Mouse (Mus musculus) CH12F3 (cell line): ENCODE results near the gene Olfml1.

Experiments
- in situ Hi-C: fragments of 300-500 bp; cut with MboI; formaldehyde crosslinking; loops from 2 replicates; pipeline ENCODE4 v1.14.3; 2020; ENCODE audit warnings: low sequenced_read_pairs

The Olfml1 gene

DNA sequence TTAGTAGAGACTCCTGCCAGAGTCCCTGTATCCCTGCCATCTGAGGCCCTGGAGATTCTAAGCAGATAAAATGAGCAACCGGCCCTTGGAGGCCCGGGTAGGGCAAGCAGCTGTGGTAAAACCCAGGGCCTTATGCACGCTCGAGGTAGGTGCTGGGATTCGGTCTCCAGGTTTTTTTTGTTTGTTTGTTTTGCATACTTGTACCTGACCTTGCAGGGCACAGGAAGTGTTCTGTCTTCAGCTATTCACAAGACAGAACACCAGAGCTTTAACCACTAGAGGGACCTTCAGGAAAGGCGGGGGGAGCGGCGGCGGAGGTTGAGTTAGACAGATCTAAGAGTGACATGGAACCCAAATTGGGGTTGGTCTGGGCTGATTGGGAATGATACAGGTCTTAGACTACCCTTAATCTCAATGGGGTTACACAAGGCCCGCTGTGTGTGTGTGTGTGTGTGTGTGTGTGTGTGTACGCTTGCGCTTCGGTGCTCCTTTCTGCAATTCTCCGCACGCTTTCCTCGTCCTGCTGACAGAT lies 27.1 kb downstream of the Olfml1 start:
- in situ Hi-C loops: no loop called here

DNA sequence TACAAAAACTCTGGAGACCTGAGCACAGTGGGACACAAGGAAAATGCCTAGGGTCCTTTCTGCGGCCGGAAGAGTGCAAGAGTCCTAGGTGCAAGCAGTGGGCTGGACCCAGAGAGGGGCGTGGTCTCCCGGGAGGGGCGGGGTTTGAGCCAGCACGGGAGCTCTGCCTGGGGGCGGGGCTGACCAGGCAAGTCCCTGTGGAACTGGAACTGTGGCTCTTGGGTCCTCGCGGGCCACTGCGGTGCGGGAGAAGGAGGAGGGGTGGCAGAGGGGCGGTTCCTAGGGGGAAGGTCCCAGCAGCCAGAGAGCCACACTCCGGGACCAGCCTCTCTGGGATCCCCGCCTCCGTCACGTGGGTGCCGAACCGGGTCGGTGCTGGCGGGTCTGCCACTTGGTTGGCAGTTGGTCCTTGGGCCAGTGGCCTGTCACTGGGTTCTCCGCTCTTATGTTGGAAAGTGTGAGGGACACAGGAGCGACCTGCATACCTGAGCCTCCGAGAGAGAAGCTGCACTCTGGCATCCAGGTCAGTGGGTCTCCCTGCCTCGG lies 27.7 kb downstream of the Olfml1 start, which contains the start of gene Ppfibp2:
Ppfibp2 (plus strand) TSS at position 351 of the 546 bp plus-strand sequence.
- in situ Hi-C loops: no loop called here

DNA sequence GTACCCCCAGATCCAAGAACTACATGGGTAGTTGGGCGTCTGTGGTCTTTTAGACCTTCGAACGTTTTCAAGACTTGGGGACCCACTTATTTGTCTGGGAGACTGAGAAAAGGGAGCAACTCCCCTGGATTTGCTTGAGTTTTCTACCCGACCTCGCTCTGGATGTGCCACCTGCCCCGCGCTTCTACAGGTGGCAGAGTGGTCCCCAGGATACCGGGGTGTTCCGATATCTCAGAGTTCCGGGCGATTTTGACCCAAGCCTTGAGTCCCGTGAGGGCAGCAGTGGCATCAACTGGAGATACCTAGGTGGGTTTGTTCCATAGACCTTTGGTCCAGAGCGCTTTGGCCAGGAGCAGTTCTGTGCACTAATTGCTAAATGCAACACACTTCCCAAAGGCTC lies 28.2 kb downstream of the Olfml1 start:
- in situ Hi-C loops: no loop called here

DNA sequence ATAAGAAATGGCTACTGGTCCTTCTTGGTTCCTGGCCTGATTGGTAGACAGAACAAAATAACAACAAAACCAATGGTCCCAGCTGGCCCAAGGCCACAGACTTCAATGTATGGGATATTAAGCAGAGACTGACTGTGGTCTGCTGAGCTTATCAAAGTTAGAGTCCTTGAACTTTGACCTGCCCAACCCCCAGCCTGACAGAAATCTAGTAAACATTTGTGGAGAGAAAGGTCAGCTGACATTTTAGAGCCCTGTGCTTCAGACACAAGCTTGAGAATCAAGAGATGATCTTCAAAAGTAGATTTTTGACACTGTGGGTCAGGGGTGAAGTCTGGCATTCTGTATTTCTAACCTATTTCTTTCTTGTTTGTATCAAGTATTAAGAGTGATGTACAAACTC lies 29.5 kb downstream of the Olfml1 start:
- in situ Hi-C loops: no loop called here

DNA sequence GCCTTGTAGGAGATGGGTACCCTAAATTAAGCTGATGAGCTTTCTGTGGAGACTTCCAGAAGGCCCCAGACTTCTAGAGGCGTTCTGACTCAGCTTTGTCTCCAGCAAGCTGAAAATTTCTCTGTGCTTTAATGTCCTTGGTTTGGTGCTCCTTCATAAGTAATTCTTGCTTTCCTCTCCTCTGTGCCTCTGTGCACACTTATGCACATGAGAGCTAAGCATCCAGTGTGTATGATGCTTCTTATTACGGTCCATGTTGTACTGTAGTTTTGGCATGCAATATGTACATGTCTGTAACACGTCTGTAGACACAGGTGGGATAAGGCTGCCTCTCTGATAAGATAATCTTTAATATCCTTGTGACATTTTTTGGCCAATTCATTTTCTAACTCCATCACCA lies 30.7 kb downstream of the Olfml1 start:
- in situ Hi-C loops: no loop called here

DNA sequence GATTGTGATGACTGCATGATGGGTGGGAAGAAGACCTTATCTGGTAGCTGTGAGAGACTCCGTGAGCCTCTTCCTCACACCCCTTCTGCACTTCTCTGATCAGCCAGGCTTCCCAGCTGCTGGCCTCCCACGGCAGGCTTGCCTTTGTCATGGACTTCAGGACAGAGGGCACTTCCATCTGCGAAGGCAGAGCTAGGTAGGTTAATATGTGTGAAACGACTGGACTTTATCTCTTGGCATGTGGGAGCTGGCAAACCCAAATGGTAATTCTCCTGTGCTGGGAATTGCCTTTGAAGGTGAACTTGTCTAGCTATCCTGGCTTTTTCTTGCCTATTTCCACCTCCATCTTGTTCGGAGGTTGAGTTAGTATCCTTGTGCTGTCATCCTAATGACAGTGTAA lies 33.4 kb downstream of the Olfml1 start:
- in situ Hi-C loops: no loop called here

DNA sequence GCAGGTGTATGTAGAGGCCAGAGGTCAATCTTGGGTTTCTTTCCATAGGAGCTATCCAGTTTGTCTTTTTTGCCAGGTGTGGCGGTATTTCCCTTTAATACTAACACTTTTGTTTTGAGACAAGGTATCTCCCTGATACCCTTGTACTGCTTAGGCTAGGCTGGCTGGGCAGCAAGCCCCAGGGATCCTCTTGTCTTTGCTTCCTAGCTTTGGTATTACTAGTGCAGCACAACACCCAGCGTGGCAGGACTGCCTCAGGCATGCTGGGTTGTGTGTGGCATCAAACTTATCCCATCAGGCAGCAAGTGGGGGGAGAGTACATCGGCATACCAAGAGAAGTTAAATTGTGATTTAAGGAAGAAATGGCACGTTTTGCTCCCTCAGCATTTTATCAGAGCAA lies 35.3 kb downstream of the Olfml1 start:
- in situ Hi-C loops: no loop called here

DNA sequence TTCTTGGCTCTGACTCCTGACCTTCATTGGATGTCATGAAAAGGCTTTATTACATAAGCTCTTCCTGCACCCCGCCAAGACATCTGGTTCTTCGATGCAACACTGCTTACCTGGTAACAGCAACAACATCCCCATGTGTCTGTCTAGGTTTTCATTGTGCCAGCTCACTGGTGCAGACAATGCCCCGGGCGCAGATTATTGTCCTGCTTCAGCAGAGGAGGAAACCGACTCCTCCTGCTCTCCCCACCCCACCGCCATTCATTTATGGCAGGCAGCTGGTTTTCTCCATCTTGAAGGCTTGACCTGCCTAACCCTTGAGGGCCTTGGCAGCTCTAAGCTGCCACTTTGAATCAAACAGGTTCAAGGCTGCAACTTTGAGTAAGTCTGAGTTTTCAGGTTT lies 35.7 kb downstream of the Olfml1 start:
- in situ Hi-C loops: no loop called here

DNA sequence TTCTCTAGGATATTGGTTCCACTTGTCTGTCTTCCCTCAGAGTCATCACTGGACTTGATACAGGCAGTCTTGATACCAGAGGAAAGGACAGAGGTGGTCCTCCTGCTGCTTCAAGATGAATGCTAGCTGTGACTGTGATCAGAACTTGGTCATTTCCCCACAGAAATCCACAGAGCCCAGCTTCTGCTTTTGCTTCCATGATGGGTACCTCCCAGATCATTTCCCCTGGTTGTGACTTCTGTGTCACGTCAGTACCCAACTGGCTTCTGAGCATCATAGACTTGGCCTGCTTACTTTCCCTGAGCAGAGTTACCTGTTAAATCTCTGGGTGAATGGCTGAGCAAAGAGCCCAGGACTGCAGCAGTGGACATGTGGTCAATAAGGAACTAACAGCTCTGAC lies 40.5 kb downstream of the Olfml1 start:
- in situ Hi-C loops: no loop called here

DNA sequence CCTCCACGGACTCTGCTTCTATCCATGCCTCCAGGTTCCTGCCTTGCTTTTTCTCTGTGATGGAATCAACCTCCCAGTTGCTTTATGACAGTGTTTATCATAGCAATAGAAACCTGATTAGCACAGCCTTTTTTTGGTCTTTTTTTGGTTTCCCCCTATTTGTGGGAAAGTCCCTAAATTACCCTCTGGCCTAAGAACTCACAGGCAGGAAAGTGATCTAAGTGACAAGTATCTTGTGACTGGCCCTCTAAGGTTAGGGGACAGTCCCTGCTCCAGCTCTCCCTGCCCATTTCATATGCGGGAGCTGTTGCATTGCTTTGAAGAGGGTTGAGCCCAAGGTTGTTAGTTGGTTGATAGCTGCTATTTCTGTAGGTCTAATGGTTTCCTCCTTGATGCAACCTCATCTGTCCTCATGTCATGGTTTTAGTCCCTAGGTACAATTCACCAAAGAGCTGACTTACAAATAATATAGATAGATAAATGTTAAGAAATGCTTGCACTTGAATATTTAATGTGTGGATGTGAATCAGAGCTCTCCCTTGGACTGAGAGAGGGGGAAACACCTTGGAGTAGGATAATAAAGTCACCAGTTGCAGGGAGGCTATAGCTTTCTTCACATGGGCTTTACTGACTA lies 42.5 kb downstream of the Olfml1 start:
- in situ Hi-C loops: no loop called here

DNA sequence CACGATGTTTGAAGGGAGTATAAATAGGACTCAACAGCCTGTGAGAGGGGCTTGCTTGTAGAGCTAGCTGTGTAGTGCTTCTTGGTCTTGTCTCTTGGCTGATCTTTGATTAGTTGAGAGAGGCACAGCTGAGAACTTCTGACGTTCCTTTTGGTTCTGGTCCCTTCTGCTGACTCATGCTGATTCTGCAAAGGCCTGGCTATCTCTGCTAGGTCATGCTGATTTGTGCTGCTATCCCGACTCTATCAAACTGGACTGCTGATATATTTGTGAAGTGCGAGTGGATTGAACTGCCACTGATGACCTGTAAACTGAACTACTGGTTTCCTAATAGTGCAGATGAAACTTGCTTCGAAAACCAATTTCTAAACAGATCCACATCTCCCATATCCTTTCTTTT lies 43.6 kb downstream of the Olfml1 start:
- in situ Hi-C loops: no loop called here

DNA sequence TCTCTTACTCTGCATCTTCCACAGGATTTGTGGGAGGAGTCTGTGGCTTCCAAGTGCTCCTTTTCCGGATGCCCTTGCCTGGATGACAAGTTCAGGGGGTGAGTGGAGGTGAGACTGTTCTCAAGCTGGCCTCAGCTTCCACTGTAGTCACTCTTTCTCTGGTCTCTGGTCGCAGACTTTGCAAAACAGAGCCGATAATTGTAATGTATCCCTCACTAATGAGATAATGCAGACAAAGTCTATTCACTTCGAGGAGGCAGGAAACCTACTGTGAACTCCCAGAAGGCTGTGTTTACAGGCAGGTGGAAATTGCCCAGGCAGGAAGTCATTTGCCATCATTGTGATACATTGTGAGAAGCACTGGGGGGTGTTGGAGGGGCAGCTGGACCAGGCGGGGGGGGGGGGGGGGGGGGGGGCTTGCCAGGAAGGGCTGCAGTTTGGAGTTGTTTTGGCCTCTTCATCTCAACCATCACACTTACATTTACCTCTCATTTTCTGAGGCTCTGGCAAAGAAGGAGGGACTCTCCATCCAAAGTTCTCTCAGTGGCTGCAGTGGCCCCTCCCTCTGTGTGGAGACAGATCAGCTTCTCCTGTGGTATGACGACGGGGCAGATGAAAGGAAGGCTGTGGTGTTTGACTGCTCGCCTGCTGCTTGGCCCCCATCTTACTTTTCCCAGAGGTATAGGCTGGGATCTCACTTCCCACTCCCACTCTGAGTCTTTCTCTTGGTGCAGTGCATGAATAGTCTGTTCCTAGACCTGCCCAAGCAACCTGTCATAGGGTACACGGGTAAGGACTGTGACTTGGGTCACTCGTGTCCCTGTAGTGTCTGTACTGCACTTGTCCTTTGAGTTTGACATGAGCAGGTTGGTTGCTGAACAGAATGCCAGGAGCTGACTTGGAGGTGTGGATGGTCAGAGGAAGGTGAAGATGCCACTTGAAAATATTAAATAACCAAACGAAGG lies 51.1 kb downstream of the Olfml1 start:
- in situ Hi-C loops: no loop called here

DNA sequence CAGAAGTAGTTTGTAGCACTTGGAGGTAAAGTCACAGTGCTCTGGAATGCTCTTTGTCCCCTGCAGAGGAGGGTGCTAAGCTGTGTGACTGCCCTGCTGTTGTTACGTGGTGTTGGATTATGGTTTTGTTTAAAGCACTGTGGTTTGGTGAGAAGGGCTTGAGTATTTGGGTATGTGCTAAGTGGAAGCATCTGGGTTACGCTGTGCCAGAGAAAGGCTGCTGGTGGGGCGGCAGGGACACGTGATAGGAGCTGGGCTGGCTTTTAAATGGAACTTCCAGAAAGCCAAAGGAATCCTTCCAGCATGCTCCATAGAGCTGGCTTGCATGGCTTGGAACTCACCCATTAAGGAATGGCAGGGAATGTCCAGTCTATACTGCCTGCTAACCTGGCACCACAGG lies 52.0 kb downstream of the Olfml1 start:
- in situ Hi-C loops: no loop called here

DNA sequence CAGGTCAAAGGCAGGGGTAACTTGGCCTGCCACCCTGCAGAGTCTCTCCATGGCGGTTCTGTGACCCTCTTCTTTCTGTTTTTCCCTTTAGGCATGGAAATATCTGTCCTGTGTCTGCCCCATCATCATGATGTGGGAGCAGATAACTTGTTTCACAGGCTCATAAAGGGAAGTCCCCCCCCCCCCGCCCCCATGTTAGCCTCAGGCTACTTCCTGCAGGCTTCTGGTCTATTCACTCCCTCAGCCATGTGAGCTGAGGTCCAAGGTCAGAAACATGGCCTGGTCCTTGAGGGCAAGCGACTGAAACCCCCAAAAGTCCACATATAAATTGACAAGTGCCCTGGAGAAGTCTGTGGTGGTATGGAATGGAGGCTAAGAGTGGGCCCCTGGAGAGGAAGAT lies 52.9 kb downstream of the Olfml1 start:
- in situ Hi-C loops: no loop called here

DNA sequence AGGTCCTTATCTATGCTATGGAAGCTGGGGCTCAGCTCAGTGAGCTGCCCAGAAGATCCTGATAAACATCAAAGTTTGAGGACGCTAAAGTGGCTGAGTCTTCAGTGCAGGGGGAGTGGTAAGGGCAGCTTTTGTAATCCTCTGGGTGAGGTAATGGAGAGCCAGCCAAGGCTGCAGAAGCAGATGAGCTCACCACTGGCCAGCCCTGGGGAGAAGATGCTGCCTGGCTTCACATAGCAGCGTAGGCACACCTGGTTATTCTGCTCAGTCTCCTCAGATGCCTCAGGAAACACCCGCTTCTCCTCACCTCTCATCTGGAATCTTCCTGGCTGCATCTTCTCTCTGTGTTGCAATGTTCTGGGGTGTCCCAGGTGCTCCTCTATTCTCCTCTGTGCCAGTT lies 57.2 kb downstream of the Olfml1 start:
- in situ Hi-C loops: no loop called here

DNA sequence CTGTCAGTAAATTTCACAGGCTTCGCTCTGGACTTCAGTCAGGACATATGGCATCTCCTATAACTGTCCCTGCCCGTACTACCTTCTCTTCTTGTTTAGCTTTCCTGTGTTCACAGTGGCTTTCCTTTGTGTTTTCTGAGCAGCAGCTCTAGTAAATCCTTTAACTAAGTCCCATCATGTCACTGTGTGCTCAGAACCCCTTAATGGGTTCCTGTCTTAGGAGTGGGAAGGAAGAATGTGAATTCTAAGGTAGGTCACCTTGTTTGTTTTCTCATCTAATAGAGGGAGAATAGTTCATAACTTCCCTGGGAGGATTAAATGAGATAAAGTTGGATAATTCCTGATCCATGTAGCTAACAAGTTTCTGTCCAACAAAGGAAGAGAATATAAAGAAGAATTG lies 57.8 kb downstream of the Olfml1 start, which contains the start of gene 5330417H12Rik:
5330417H12Rik (minus strand) TSS at position 101 of the 400 bp plus-strand sequence.
- in situ Hi-C loops: no loop called here

DNA sequence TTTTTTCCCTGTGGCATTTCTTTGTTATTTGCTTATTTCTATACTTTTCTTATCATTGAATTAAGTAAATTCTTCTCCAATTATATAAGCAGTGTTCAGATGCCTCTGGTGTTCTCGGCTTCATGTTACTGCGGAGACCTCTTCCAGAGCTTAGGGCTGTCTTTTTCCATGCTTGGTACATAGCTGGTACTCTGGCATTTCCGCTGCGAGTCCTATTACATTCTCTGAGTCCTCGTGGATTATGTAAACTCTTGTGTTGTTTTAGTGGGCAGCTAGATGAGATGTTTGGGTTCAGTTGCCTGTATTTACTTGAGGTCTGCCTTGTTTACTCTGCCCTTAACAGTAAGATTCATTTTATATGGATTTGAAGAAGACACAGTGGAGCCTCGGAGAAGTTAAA lies 58.5 kb downstream of the Olfml1 start:
- in situ Hi-C loops: no loop called here

DNA sequence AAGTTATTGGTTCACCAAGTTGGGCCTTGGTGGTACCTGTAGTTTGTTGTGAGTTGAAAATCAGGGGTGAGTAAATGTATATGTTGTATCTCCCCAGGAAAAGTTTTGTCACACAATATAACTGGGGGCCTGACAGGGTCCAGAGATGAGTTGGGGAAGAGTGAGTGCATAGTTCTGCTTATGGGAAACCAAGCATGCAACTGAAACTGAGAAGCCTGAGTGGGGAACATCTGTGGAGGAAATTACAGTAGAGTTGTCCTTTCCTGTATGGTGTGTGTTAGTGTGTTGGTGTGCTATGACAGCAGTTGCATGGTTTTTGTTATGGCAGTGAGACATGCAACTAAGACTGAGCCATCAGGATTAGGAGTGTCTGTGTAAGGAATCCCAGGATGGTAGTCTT lies 61.1 kb downstream of the Olfml1 start:
- in situ Hi-C loops: no loop called here

DNA sequence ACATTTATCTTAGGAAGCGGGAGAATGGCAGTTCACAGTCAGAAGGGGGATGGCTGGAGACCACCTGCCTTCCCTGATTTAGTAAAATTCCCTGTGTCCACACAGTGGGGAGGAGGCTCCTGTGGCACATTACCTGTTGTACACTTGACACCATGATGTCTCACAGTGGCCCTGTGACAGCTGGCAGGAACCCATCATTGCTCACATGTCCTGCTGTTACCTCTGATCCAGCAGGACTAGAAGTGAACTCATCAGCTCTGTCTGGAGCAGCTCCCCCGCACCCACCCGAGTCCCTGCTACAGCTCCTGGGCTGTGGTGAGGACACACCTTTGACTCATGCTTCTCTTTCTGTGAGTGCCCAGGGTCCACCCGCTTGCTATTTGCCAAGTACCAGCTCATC lies 66.0 kb downstream of the Olfml1 start:
- in situ Hi-C loops: no loop called here

DNA sequence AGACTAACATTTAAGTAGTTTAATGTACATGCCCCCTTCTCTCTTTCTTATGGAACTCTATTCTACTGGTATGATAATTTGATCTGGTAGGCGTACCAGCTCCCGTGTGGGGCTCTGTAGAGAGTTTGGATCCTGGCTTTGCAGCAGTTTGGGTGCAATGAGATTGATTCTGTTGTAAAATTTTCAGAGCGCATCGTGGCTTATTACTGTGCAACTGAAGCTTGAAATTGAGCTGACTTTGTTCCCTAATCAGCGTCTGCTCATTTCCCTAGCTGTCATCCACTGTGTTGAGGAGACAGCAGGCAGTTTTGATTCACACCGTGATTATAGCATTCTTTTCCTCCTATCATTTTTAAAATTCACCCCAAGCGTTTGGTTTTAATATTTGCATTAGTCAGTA lies 70.2 kb downstream of the Olfml1 start:
- in situ Hi-C loops: no loop called here

DNA sequence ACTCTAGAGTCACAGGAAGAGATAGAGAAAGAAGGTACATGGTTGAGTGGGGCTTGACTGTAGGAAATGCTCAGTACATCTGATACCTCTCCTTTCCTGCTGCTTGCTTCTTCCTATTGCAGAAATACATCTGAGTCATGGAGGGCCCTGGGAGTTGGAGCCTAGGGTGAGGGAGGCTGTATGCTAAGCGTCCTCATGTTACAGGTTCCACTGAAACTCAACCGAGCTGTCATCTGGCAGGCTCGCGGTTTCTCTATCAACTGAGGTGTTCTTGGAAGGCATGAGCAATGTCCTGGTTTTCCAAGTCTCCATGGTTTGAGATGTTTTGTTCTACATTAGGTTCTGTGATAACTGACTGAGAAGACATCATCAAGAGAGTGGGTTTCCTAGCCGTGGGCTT lies 70.8 kb downstream of the Olfml1 start:
- in situ Hi-C loops: no loop called here
